8 mouse cellular contexts compared by ENCODE assay signal in genomic region chr10:121432041-121432634, GRCm38 (mm10). TPM values are rescaled to one million over a fixed set of nuclear protein-coding genes. Genes with fewer than 3 reads are reported as not detected.
DNase-seq lines count a peak whose midpoint lies in the region; ATAC-seq and TF ChIP-seq lines count a peak whose summit lies in the region.

No protein-coding gene starts in this region.

- no peak overlapping the region for H3K9ac ChIP-seq in forebrain, embryonic 15.5 days (replicated peaks)
- H3K9ac ChIP-seq in limb, embryonic 13.5 days, result no peak overlapping the region
- no peak overlapping the region for H3K9ac ChIP-seq in midbrain, embryonic 15.5 days

- H3K27ac ChIP-seq in left cerebral cortex, adult 2 months, result peak overlapping the region; percentile 82
- H3K27ac ChIP-seq in forebrain, embryonic 15.5 days (replicated peaks), result 0 out of 2 replicates have a peak overlapping the region, but pooled peaks have one; percentile 41
- H3K27ac ChIP-seq in limb, embryonic 13.5 days, result peak overlapping the region; percentile 55; the same call in 1 of the 2 replicates
- H3K27ac ChIP-seq in midbrain, embryonic 15.5 days, result peak overlapping the region; percentile 53; the same call in 1 of the 2 replicates

- no peak for TF ChIP-seq CTCF in left cerebral cortex, adult 2 months (IDR thresholded peaks at IDR 0.05)

- DNase-seq in left cerebral cortex, adult 2 months (ENCODE audit: extremely low spot score in 1 of 2, low spot score in 2 of 2), result no peak
- DNase-seq in left cerebral cortex, adult 8-10 months (ENCODE audit: low spot score in 2 of 2), result no peak
- DNase-seq in gastrocnemius, postnatal 14 days, result no peak
- no peak for DNase-seq in right cerebral cortex, adult 18-20 months
- no peak for DNase-seq in cerebellum, adult 18-20 months

- H3K4me2 ChIP-seq in forebrain, embryonic 15.5 days (replicated peaks), result no peak overlapping the region
- no peak overlapping the region; the same call in 1 of the 2 replicates for H3K4me2 ChIP-seq in limb, embryonic 13.5 days (replicated peaks)
- no peak overlapping the region for H3K4me2 ChIP-seq in midbrain, embryonic 15.5 days

- H3K9me3 ChIP-seq in forebrain, embryonic 15.5 days, result no peaks in the 10 kb centered on the region
- H3K9me3 ChIP-seq in limb, embryonic 13.5 days, result no peaks in the 10 kb centered on the region
- H3K9me3 ChIP-seq in midbrain, embryonic 15.5 days, result no peaks in the 10 kb centered on the region

- no peaks in the 10 kb centered on the region for H3K27me3 ChIP-seq in forebrain, embryonic 15.5 days
- H3K27me3 ChIP-seq in limb, embryonic 13.5 days, result no peaks in the 10 kb centered on the region
- no peaks in the 10 kb centered on the region for H3K27me3 ChIP-seq in midbrain, embryonic 15.5 days (replicated peaks)

- H3K4me1 ChIP-seq in forebrain, embryonic 15.5 days, result peaks cover 18% of the 10 kb centered on the region
- peaks cover 93% of the 10 kb centered on the region for H3K4me1 ChIP-seq in limb, embryonic 13.5 days
- H3K4me1 ChIP-seq in midbrain, embryonic 15.5 days, result peaks cover 14% of the 10 kb centered on the region

- no peaks in the 10 kb centered on the region for H3K36me3 ChIP-seq in forebrain, embryonic 15.5 days
- H3K36me3 ChIP-seq in limb, embryonic 13.5 days, result no peaks in the 10 kb centered on the region
- H3K36me3 ChIP-seq in midbrain, embryonic 15.5 days (replicated peaks), result no peaks in the 10 kb centered on the region

- H3K4me3 ChIP-seq in left cerebral cortex, adult 2 months, result no peak overlapping the region
- no peak overlapping the region for H3K4me3 ChIP-seq in forebrain, embryonic 15.5 days
- H3K4me3 ChIP-seq in limb, embryonic 13.5 days, result no peak overlapping the region
- no peak overlapping the region for H3K4me3 ChIP-seq in midbrain, embryonic 15.5 days

- 50% methylated on average over 12 of the region's 12 CpGs for WGBS in forebrain, embryonic 15.5 days
- 56% methylated on average over 12 of the region's 12 CpGs for WGBS in limb, embryonic 13.5 days
- WGBS in midbrain, embryonic 15.5 days, result 48% methylated on average over 12 of the region's 12 CpGs

- ATAC-seq in forebrain, embryonic 15.5 days (replicated peaks), result 0 out of 2 replicates have a peak, but pooled peaks have one; percentile 18
- ATAC-seq in limb, embryonic 13.5 days (ENCODE audit: low FRiP score, low read depth), result no peak
- ATAC-seq in midbrain, embryonic 15.5 days (replicated peaks), result 0 out of 2 replicates have a peak, but pooled peaks have one; percentile 11

- intact Hi-C loops in left cerebral cortex, adult 2 months (cut with DNase I), result no loop called here
- intact Hi-C loops in gastrocnemius, postnatal 14 days (cut with DNase I; ENCODE audit: low total_unique reads), result no loop called here

RNA-seq across cellular contexts. Expression of gene Rassf3, which starts 44.0 kb away (rescaled TPM):
- 10 to 100 TPM; 39.4 to 40.1 TPM for total RNA-seq in left cerebral cortex, adult 2 months (2021)
- total RNA-seq in left cerebral cortex, adult 8-10 months (2022), result 10 to 100 TPM; 43.2 to 52.0 (median 45.0) TPM
- polyA plus RNA-seq in forebrain, embryonic 15.5 days (2015; fragmentation: Nextera tagmentation; extraction: Ambion mirVana), result 3.8 and 4.2 TPM in 2 replicates
- 17.8 and 18.1 TPM in 2 replicates for polyA plus RNA-seq in limb, embryonic 13.5 days (2015; fragmentation: Nextera tagmentation; extraction: Ambion mirVana)
- 4.2 and 4.4 TPM in 2 replicates for polyA plus RNA-seq in midbrain, embryonic 15.5 days (2015; fragmentation: Nextera tagmentation; extraction: Ambion mirVana)
- total RNA-seq in gastrocnemius, postnatal 14 days (2021), result 10 to 100 TPM; 40.2 to 42.2 TPM
